ENCODE assay signal across 14 mouse cellular contexts in genomic region chr8:103403826-103404225, GRCm38 (mm10).
"Had no signal": no experiment of that assay in that cellular context is flagged by ENCODE, and none has a peak within 500 bp of the region (broad histone marks: within the 10 kb centered on the region; RNA-seq: fewer than 3 reads in every experiment).

No protein-coding gene starts in this region.

- H3K27me3 ChIP-seq: intestine, embryonic 15.5 days; liver, embryonic 13.5 days; megakaryocyte, embryonic 14.5 days; midbrain, embryonic 12.5 days had no signal

- H3K4me3 ChIP-seq: intestine, embryonic 15.5 days; left cerebral cortex, adult 2 months; liver, embryonic 13.5 days; megakaryocyte, embryonic 14.5 days; midbrain, embryonic 12.5 days had no signal

- H3K9ac ChIP-seq: intestine, embryonic 15.5 days; liver, embryonic 13.5 days; midbrain, embryonic 12.5 days had no signal

- H3K27ac ChIP-seq: intestine, embryonic 15.5 days; left cerebral cortex, adult 2 months; liver, embryonic 13.5 days; midbrain, embryonic 12.5 days had no signal

- H3K9me3 ChIP-seq: intestine, embryonic 15.5 days; liver, embryonic 13.5 days; midbrain, embryonic 12.5 days had no signal

- DNase-seq: kidney, adult 2 months; kidney, postnatal 10 days; kidney, postnatal 4 days; layer of hippocampus, postnatal 36 days; liver, embryonic 13.5 days; lung, adult 2 months; right cerebral cortex, postnatal 4 days; thymus, postnatal 25 days had no signal

- ATAC-seq: intestine, embryonic 15.5 days; lung, postnatal 0 days; midbrain, embryonic 16.5 days had no signal

- H3K4me1 ChIP-seq: liver, embryonic 13.5 days; megakaryocyte, embryonic 14.5 days; midbrain, embryonic 12.5 days had no signal

- H3K4me2 ChIP-seq: intestine, embryonic 15.5 days; liver, embryonic 13.5 days; midbrain, embryonic 12.5 days had no signal

- H3K36me3 ChIP-seq: intestine, embryonic 15.5 days; liver, embryonic 13.5 days; midbrain, embryonic 12.5 days had no signal
